Mouse (Mus musculus) lung, embryonic 16.5 days (tissue): ENCODE measurements around the gene Kctd21. TPM values are rescaled to one million over a fixed set of nuclear protein-coding genes. Genes with fewer than 3 reads are reported as not detected.

Experiments used
- ATAC-seq: fragments of 200-750 bp; cut with Nextera tagmentation; 2 replicates; pipeline ENCODE4 v1.8.0; 2017; ENCODE audit warnings: low read depth, mild to moderate bottlenecking, moderate library complexity
- H3K27ac ChIP-seq: fragments of 300-500 bp; sonication (generic); 2 replicates; pipeline ENCODE4 v1.5.1; 2014; ENCODE audit warnings: mild to moderate bottlenecking, control low read depth, low read length
- H3K27me3 ChIP-seq: fragments of 300-500 bp; sonication (generic); 2 replicates; pipeline ENCODE4 v1.6.1; 2014; ENCODE audit warnings: low read depth, low read length, mixed read lengths; ENCODE audit not compliant: control insufficient read depth, insufficient read depth
- H3K36me3 ChIP-seq: fragments of 300-500 bp; sonication (generic); 2 replicates; pipeline ENCODE4 v1.6.1; 2014; ENCODE audit warnings: low read length; ENCODE audit not compliant: control insufficient read depth, insufficient read depth
- H3K4me1 ChIP-seq: fragments of 300-500 bp; sonication (generic); replicated peaks from 2 replicates; pipeline ENCODE4 v1.6.1; 2014; ENCODE audit warnings: low read length, mixed read lengths; ENCODE audit not compliant: control insufficient read depth, insufficient read depth
- H3K4me2 ChIP-seq: fragments of 300-500 bp; sonication (generic); 2 replicates; pipeline ENCODE4 v1.6.1; 2014; ENCODE audit warnings: low read depth, low read length, control low read depth
- H3K4me3 ChIP-seq: fragments of 300-500 bp; sonication (generic); 2 replicates; pipeline ENCODE4 v1.5.1; 2014; ENCODE audit warnings: mild to moderate bottlenecking, low read length, control low read depth
- H3K9ac ChIP-seq: fragments of 300-500 bp; sonication (generic); 2 replicates; pipeline ENCODE4 v1.6.1; 2014; ENCODE audit warnings: low read length, control low read depth
- H3K9me3 ChIP-seq: fragments of 300-500 bp; sonication (generic); 2 replicates; pipeline ENCODE4 v1.6.1; 2016; ENCODE audit warnings: low read length; ENCODE audit not compliant: control insufficient read depth
- WGBS: fragments of 180-500 bp; shearing (Covaris S2); extraction: QIAGEN DNeasy Blood & Tissue Kit; methylation state at CpG from one replicate; pipeline ENCODE4 v1.1.7; 2014; 5-methylcytosine and 5-hydroxymethylcytosine counted together
- polyA plus RNA-seq: library from polyadenylated mRNA; unstranded; fragments of >200 nt; fragmentation: Nextera tagmentation; extraction: Ambion mirVana; gene quantifications from 2 replicates; pipeline ENCODE4 v1.2.1, GENCODE M21; 2015

Gene Kctd21
- polyA plus RNA-seq, 1 experiment from 2014 or later = 5.5 TPM

GRCm38 (mm10) chr7:97350891-97351290 is 18.8 kb downstream of the Kctd21 start:
- no peaks in the 10 kb centered on the region for H3K36me3 ChIP-seq
- WGBS = 80% methylated on average over 5 of the region's 5 CpGs
- peaks cover 14% of the 10 kb centered on the region for H3K4me1 ChIP-seq
- H3K9ac ChIP-seq = no peak overlapping the region
- H3K27me3 ChIP-seq = no peaks in the 10 kb centered on the region
- ATAC-seq = no peak
- H3K4me2 ChIP-seq = no peak overlapping the region
- no peak overlapping the region for H3K4me3 ChIP-seq
- H3K9me3 ChIP-seq = no peaks in the 10 kb centered on the region
- H3K27ac ChIP-seq = no peak overlapping the region

GRCm38 (mm10) chr7:97351792-97352513 is 19.8 kb downstream of the Kctd21 start:
- 82% methylated on average over 11 of the region's 11 CpGs for WGBS
- peaks cover 23% of the 10 kb centered on the region for H3K4me1 ChIP-seq
- no peak overlapping the region for H3K27ac ChIP-seq
- no peak overlapping the region for H3K9ac ChIP-seq
- no peaks in the 10 kb centered on the region for H3K9me3 ChIP-seq
- no peaks in the 10 kb centered on the region for H3K27me3 ChIP-seq
- H3K4me2 ChIP-seq = no peak overlapping the region
- no peak for ATAC-seq
- no peaks in the 10 kb centered on the region for H3K36me3 ChIP-seq
- no peak overlapping the region for H3K4me3 ChIP-seq

GRCm38 (mm10) chr7:97353356-97353755 is 21.2 kb downstream of the Kctd21 start:
- WGBS = 82% methylated on average over 6 of the region's 6 CpGs
- ATAC-seq = no peak
- H3K36me3 ChIP-seq = no peaks in the 10 kb centered on the region
- peaks cover 24% of the 10 kb centered on the region for H3K4me1 ChIP-seq
- H3K9me3 ChIP-seq = no peaks in the 10 kb centered on the region
- H3K4me2 ChIP-seq = no peak overlapping the region
- no peak overlapping the region for H3K27ac ChIP-seq
- H3K4me3 ChIP-seq = no peak overlapping the region
- H3K27me3 ChIP-seq = no peaks in the 10 kb centered on the region
- no peak overlapping the region for H3K9ac ChIP-seq

- ATAC-seq = peak; percentile 75
- WGBS = 24% methylated on average over 13 of the region's 13 CpGs
- H3K27ac ChIP-seq = peak overlapping the region; percentile 67
- peaks cover 24% of the 10 kb centered on the region for H3K4me1 ChIP-seq
- H3K4me3 ChIP-seq = no peak overlapping the region
- no peak overlapping the region for H3K9ac ChIP-seq
- no peaks in the 10 kb centered on the region for H3K9me3 ChIP-seq
- no peaks in the 10 kb centered on the region for H3K36me3 ChIP-seq
- 0 out of 2 replicates have a peak overlapping the region, but pooled peaks have one; percentile 8 for H3K4me2 ChIP-seq
- no peaks in the 10 kb centered on the region for H3K27me3 ChIP-seq
Measured at GRCm38 (mm10) chr7:97355068-97355841, 23.1 kb downstream of the Kctd21 start.

- H3K4me3 ChIP-seq = no peak overlapping the region
- no peaks in the 10 kb centered on the region for H3K36me3 ChIP-seq
- no peak overlapping the region for H3K9ac ChIP-seq
- 46% methylated on average over 5 of the region's 5 CpGs for WGBS
- H3K9me3 ChIP-seq = no peaks in the 10 kb centered on the region
- peaks cover 24% of the 10 kb centered on the region for H3K4me1 ChIP-seq
- H3K27ac ChIP-seq = peak overlapping the region; percentile 67
- H3K27me3 ChIP-seq = no peaks in the 10 kb centered on the region
- ATAC-seq = 0 out of 2 replicates have a peak, but pooled peaks have one; percentile 15
- no peak overlapping the region for H3K4me2 ChIP-seq
Measured at GRCm38 (mm10) chr7:97356253-97356652, 24.1 kb downstream of the Kctd21 start.

- Histone ChIP-seq H3K27ac (peak overlapping the region; percentile 67), H3K36me3 (no peaks in the 10 kb centered on the region), H3K9ac (no peak overlapping the region), H3K27me3 (no peaks in the 10 kb centered on the region), H3K4me3 (no peak overlapping the region), H3K4me2 (no peak overlapping the region), H3K9me3 (no peaks in the 10 kb centered on the region), H3K4me1 (peaks cover 24% of the 10 kb centered on the region)
- 40% methylated on average over 5 of the region's 5 CpGs for WGBS
- ATAC-seq = peak; percentile 67
Measured at GRCm38 (mm10) chr7:97356875-97357276, 24.7 kb downstream of the Kctd21 start.

GRCm38 (mm10) chr7:97357840-97358239 is 25.7 kb downstream of the Kctd21 start:
- H3K4me3 ChIP-seq = no peak overlapping the region
- 68% methylated on average over 3 of the region's 3 CpGs for WGBS
- H3K36me3 ChIP-seq = no peaks in the 10 kb centered on the region
- no peak overlapping the region for H3K27ac ChIP-seq
- no peak overlapping the region for H3K4me2 ChIP-seq
- H3K4me1 ChIP-seq = peaks cover 24% of the 10 kb centered on the region
- H3K9me3 ChIP-seq = no peaks in the 10 kb centered on the region
- no peak overlapping the region for H3K9ac ChIP-seq
- ATAC-seq = no peak
- no peaks in the 10 kb centered on the region for H3K27me3 ChIP-seq

GRCm38 (mm10) chr7:97358347-97358746 is 26.2 kb downstream of the Kctd21 start:
- Histone ChIP-seq H3K9me3 (no peaks in the 10 kb centered on the region), H3K27ac (no peak overlapping the region), H3K4me3 (no peak overlapping the region), H3K36me3 (no peaks in the 10 kb centered on the region), H3K4me1 (peaks cover 24% of the 10 kb centered on the region), H3K9ac (no peak overlapping the region), H3K4me2 (no peak overlapping the region), H3K27me3 (no peaks in the 10 kb centered on the region)
- 83% methylated on average over 4 of the region's 4 CpGs for WGBS
- no peak for ATAC-seq

- 53% methylated on average over 5 of the region's 5 CpGs for WGBS
Measured at GRCm38 (mm10) chr7:97360166-97360565, 28.0 kb downstream of the Kctd21 start.

More at GRCm38 (mm10) chr7:97360166-97360565, 28.0 kb downstream of the Kctd21 start:
- Histone ChIP-seq H3K27ac (no peak overlapping the region), H3K9me3 (no peaks in the 10 kb centered on the region), H3K4me1 (peaks cover 17% of the 10 kb centered on the region), H3K36me3 (no peaks in the 10 kb centered on the region), H3K9ac (no peak overlapping the region), H3K4me2 (no peak overlapping the region), H3K4me3 (no peak overlapping the region), H3K27me3 (no peaks in the 10 kb centered on the region)
- ATAC-seq = no peak
